9 mouse cellular contexts compared by ENCODE assay signal in the genomic region with DNA sequence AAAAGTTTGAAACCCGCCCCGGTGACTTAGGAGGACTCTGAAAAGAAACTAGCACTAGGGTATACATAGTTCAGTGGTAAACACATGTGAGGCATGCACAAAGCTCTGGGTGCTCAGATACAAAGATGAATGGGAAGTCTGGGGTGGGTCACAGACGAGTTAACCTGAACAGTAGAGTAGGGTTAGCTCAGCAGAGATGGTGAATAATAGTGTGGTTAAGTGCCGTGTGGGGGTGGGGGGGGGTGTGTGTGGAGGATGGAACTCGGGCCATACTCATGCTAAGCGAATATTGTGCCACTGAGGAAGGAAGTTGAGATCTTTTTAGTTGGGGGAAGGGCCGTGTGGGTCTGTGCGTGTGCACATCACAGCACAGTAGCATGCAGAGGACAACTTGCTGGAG. TPM values are rescaled to one million over a fixed set of nuclear protein-coding genes. Genes with fewer than 3 reads are reported as not detected.
DNase-seq lines count a peak whose midpoint lies in the region; ATAC-seq and TF ChIP-seq lines count a peak whose summit lies in the region.
"Had no signal": no experiment of that assay in that cellular context is flagged by ENCODE, and none has a peak within 500 bp of the region (broad histone marks: within the 10 kb centered on the region; RNA-seq: fewer than 3 reads in every experiment).

No protein-coding gene starts in this region.

- no peak overlapping the region for H3K4me3 ChIP-seq in kidney, embryonic 16.5 days (ENCODE audit: low read length)
- no peak overlapping the region for H3K4me3 ChIP-seq in forebrain, postnatal 0 days (ENCODE audit: low read depth, low read length)
- peak overlapping the region; percentile 99 for H3K4me3 ChIP-seq in megakaryocyte, embryonic 14.5 days (replicated peaks)

- H3K9me3 ChIP-seq in kidney, embryonic 16.5 days (ENCODE audit: low read length) = no peaks in the 10 kb centered on the region
- H3K9me3 ChIP-seq in forebrain, postnatal 0 days (ENCODE audit: low read length) = no peaks in the 10 kb centered on the region
- no peaks in the 10 kb centered on the region for H3K9me3 ChIP-seq in megakaryocyte, embryonic 14.5 days

- no peak for TF ChIP-seq CTCF in forebrain, postnatal 0 days (IDR thresholded peaks at IDR 0.05; ENCODE audit: low read depth)

- peaks cover 26% of the 10 kb centered on the region for H3K36me3 ChIP-seq in kidney, embryonic 16.5 days (ENCODE audit: insufficient read depth, low read length)
- peaks cover 30% of the 10 kb centered on the region for H3K36me3 ChIP-seq in forebrain, postnatal 0 days (ENCODE audit: insufficient read depth)
- H3K36me3 ChIP-seq in megakaryocyte, embryonic 14.5 days (replicated peaks; ENCODE audit: low read length) = peaks cover 53% of the 10 kb centered on the region

- ATAC-seq in kidney, embryonic 16.5 days (ENCODE audit: low FRiP score, low TSS enrichment) = no peak
- no peak for ATAC-seq in forebrain, postnatal 0 days

- DNase-seq in kidney, adult 8-10 months = no peak
- peak; percentile 12 for DNase-seq in Muller cell, postnatal 12 days (ENCODE audit: inconsistent ontology term)
- no peak for DNase-seq in forebrain, postnatal 0 days
- DNase-seq in adrenal gland, adult 18-20 months (ENCODE audit: low spot score in 2 of 2) = no peak
- no peak for DNase-seq in MN1 (ENCODE audit: low spot score)
- DNase-seq: kidney, adult 18-20 months had no signal

- H3K9ac ChIP-seq in kidney, embryonic 16.5 days (replicated peaks; ENCODE audit: low read length) = peak overlapping the region; percentile 28; the same call in 1 of the 2 replicates
- H3K9ac ChIP-seq in forebrain, postnatal 0 days = 0 out of 2 replicates have a peak overlapping the region, but pooled peaks have one; percentile 99

- H3K4me1 ChIP-seq in kidney, embryonic 16.5 days (ENCODE audit: insufficient read depth, low read length) = peaks cover 30% of the 10 kb centered on the region
- peaks cover 7% of the 10 kb centered on the region for H3K4me1 ChIP-seq in forebrain, postnatal 0 days (ENCODE audit: insufficient read depth)
- peaks cover 62% of the 10 kb centered on the region for H3K4me1 ChIP-seq in megakaryocyte, embryonic 14.5 days

- 83% methylated on average over 8 of the region's 8 CpGs for WGBS in kidney, embryonic 16.5 days
- 88% methylated on average over 8 of the region's 8 CpGs for WGBS in forebrain, postnatal 0 days

- peak overlapping the region; percentile 81; the same call in 1 of the 2 replicates for H3K4me2 ChIP-seq in kidney, embryonic 16.5 days (replicated peaks; ENCODE audit: low read depth, low read length)
- H3K4me2 ChIP-seq in forebrain, postnatal 0 days (ENCODE audit: low read depth) = no peak overlapping the region

- H3K27ac ChIP-seq in kidney, embryonic 16.5 days (ENCODE audit: low read length) = no peak overlapping the region
- no peak overlapping the region for H3K27ac ChIP-seq in forebrain, postnatal 0 days (ENCODE audit: low read depth, low read length)

- H3K27me3 ChIP-seq in kidney, embryonic 16.5 days (ENCODE audit: insufficient read depth, low read length) = no peaks in the 10 kb centered on the region
- no peaks in the 10 kb centered on the region for H3K27me3 ChIP-seq in forebrain, postnatal 0 days (ENCODE audit: insufficient read depth, low read length)
- peaks cover 5% of the 10 kb centered on the region for H3K27me3 ChIP-seq in megakaryocyte, embryonic 14.5 days (replicated peaks)

RNA-seq across cellular contexts. Expression of a gene that starts 2.1 kb away (rescaled TPM):
- polyA plus RNA-seq in kidney, embryonic 16.5 days (2015; fragmentation: Nextera tagmentation; extraction: Ambion mirVana) = 690 and 691 TPM in 2 replicates
- total RNA-seq in forebrain, postnatal 0 days (2014; rRNA removed) = 115 and 132 TPM in 2 replicates
- 663 and 665 TPM in 2 replicates for polyA plus RNA-seq in forebrain, postnatal 0 days (2015; fragmentation: Nextera tagmentation; extraction: Ambion mirVana)
- polyA plus RNA-seq in megakaryocyte, embryonic 14.5 days (2012; ENCODE audit: insufficient read depth, low replicate concordance) = 386 and 408 TPM in 2 replicates
- 100 to 1,000 TPM; 474 to 759 TPM for total RNA-seq in adrenal gland, adult 18-20 months (2021)

RNA-seq across cellular contexts. Expression of a gene that starts 2.1 kb away (rescaled TPM):
- polyA plus RNA-seq in kidney, embryonic 16.5 days (2015; fragmentation: Nextera tagmentation; extraction: Ambion mirVana) = 0.42 and 0.62 TPM in 2 replicates
- 0.29 and 0.54 TPM in 2 replicates for total RNA-seq in forebrain, postnatal 0 days (2014; rRNA removed)
- 0.25 and 1.0 TPM in 2 replicates for polyA plus RNA-seq in forebrain, postnatal 0 days (2015; fragmentation: Nextera tagmentation; extraction: Ambion mirVana)
- not detected in 2 replicates for polyA plus RNA-seq in megakaryocyte, embryonic 14.5 days (2012; ENCODE audit: insufficient read depth, low replicate concordance)
- under 1 TPM; 0.23 to 0.51 TPM for total RNA-seq in adrenal gland, adult 18-20 months (2021)

RNA-seq across cellular contexts. Expression of a gene that starts 26.4 kb away (rescaled TPM):
- polyA plus RNA-seq in kidney, embryonic 16.5 days (2015; fragmentation: Nextera tagmentation; extraction: Ambion mirVana) = 0.27 and 1.0 TPM in 2 replicates
- total RNA-seq in forebrain, postnatal 0 days (2014; rRNA removed) = 60.2 and 70.5 TPM in 2 replicates
- 39.4 and 44.6 TPM in 2 replicates for polyA plus RNA-seq in forebrain, postnatal 0 days (2015; fragmentation: Nextera tagmentation; extraction: Ambion mirVana)
- 0.13 and 1.9 TPM in 2 replicates for polyA plus RNA-seq in megakaryocyte, embryonic 14.5 days (2012; ENCODE audit: insufficient read depth, low replicate concordance)
- 1 to 10 TPM; 2.6 to 4.2 TPM for total RNA-seq in adrenal gland, adult 18-20 months (2021)
- total RNA-seq: liver, adult 2 months had no signal
- polyA plus RNA-seq: liver, adult 2 months had no signal

RNA-seq across cellular contexts. Expression of a gene that starts 36.1 kb away (rescaled TPM):
- 74.7 and 75.4 TPM in 2 replicates for polyA plus RNA-seq in kidney, embryonic 16.5 days (2015; fragmentation: Nextera tagmentation; extraction: Ambion mirVana)
- 42.7 and 49.1 TPM in 2 replicates for total RNA-seq in forebrain, postnatal 0 days (2014; rRNA removed)
- polyA plus RNA-seq in forebrain, postnatal 0 days (2015; fragmentation: Nextera tagmentation; extraction: Ambion mirVana) = 111 and 126 TPM in 2 replicates
- polyA plus RNA-seq in megakaryocyte, embryonic 14.5 days (2012; ENCODE audit: insufficient read depth, low replicate concordance) = 13.5 and 55.6 TPM in 2 replicates
- 10 to 100 TPM; 46.2 to 94.5 TPM for total RNA-seq in adrenal gland, adult 18-20 months (2021)

Comparison
In these comparisons a context has a peak if more than half of its experiments do, and no peak if none do; other contexts are left out.
1. RNA of a gene that starts 26.4 kb away (polyA plus RNA-seq): 39.4 to 44.6 TPM in forebrain, postnatal 0 days; 0.27 to 1.0 TPM in kidney, embryonic 16.5 days and 0.13 to 1.9 TPM in megakaryocyte, embryonic 14.5 days; every median in the first group is over 10 times any median in the second.